Mouse (Mus musculus) thymus, adult 18-20 months (tissue): ENCODE results near the gene Cdh13.

Experiments
- DNase-seq, 2 experiments: peaks; one replicate each; pipeline ENCODE4 v3.0.0; 2022; ENCODE audit warnings: mixed read lengths in 2 of 2

Gene Cdh13

GRCm38 (mm10) chr8:119121236-119121635 is 837.7 kb downstream of the Cdh13 start:
- no peak for DNase-seq

- no peak for DNase-seq
Observed at GRCm38 (mm10) chr8:119127841-119128240, 844.3 kb downstream of the Cdh13 start.

- DNase-seq: no peak
Observed at GRCm38 (mm10) chr8:119128266-119128665, 844.7 kb downstream of the Cdh13 start.

- DNase-seq: no peak
Observed at GRCm38 (mm10) chr8:119156454-119156921, 873.0 kb downstream of the Cdh13 start.

GRCm38 (mm10) chr8:119158628-119159027 is 875.1 kb downstream of the Cdh13 start:
- DNase-seq: no peak

- DNase-seq: no peak
Observed at GRCm38 (mm10) chr8:119159794-119160193, 876.3 kb downstream of the Cdh13 start.

- no peak for DNase-seq
Observed at GRCm38 (mm10) chr8:119164076-119164475, 880.5 kb downstream of the Cdh13 start.

- DNase-seq: no peak
Observed at GRCm38 (mm10) chr8:119177226-119177935, 893.8 kb downstream of the Cdh13 start.

- DNase-seq: no peak
Observed at GRCm38 (mm10) chr8:119180626-119181025, 897.1 kb downstream of the Cdh13 start.

GRCm38 (mm10) chr8:119195695-119196094 is 912.2 kb downstream of the Cdh13 start:
- DNase-seq: no peak

- no peak for DNase-seq
Observed at GRCm38 (mm10) chr8:119196486-119197150, 913.1 kb downstream of the Cdh13 start.

GRCm38 (mm10) chr8:119208567-119208966 is 925.0 kb downstream of the Cdh13 start:
- no peak for DNase-seq

- DNase-seq: no peak
Observed at GRCm38 (mm10) chr8:119224547-119224946, 941.0 kb downstream of the Cdh13 start.

GRCm38 (mm10) chr8:119245181-119245580 is 961.6 kb downstream of the Cdh13 start:
- DNase-seq: no peak

- DNase-seq: no peak
Observed at GRCm38 (mm10) chr8:119245641-119246040, 962.1 kb downstream of the Cdh13 start.

- no peak for DNase-seq
Observed at GRCm38 (mm10) chr8:119254358-119254757, 970.8 kb downstream of the Cdh13 start.

- no peak for DNase-seq
Observed at GRCm38 (mm10) chr8:119258642-119259041, 975.1 kb downstream of the Cdh13 start.

- no peak for DNase-seq
Observed at GRCm38 (mm10) chr8:119263750-119264149, 980.2 kb downstream of the Cdh13 start.

GRCm38 (mm10) chr8:119266304-119266703 is 982.8 kb downstream of the Cdh13 start:
- DNase-seq: no peak

- DNase-seq: no peak
Observed at GRCm38 (mm10) chr8:119269576-119269975, 986.0 kb downstream of the Cdh13 start.

- DNase-seq: no peak
Observed at GRCm38 (mm10) chr8:119270371-119270770, 986.8 kb downstream of the Cdh13 start.

- DNase-seq: no peak
Observed at GRCm38 (mm10) chr8:119272891-119273290, 989.4 kb downstream of the Cdh13 start.

- DNase-seq: no peak
Observed at GRCm38 (mm10) chr8:119275442-119275841, 991.9 kb downstream of the Cdh13 start.

- no peak for DNase-seq
Observed at GRCm38 (mm10) chr8:119277047-119277451, 993.5 kb downstream of the Cdh13 start.
